Mouse (Mus musculus): ENCODE data around the gene Cdc37.

- TF ChIP-seq GATA1 (IDR thresholded peaks at IDR 0.05; ENCODE audit: borderline replicate concordance, low read length) (no peak), FLI1 (IDR thresholded peaks at IDR 0.05; ENCODE audit: low read length) (no peak)
These were observed 58.0 kb downstream of the Cdc37 start, which contains the start of the genes Gm38431 and Raver1 for GRCm38 (mm10) chr9:21091707-21092320.

Measured in megakaryocyte, embryonic 14.5 days (primary cell).